Mouse (Mus musculus) ES-E14 (cell line): ENCODE measurements around the gene Ap1b1.

Experiments
- CHD2 ChIP-seq: IDR thresholded peaks from 2 replicates; pipeline ENCODE4 v1.6.1; 2014; ENCODE audit warnings: mild to moderate bottlenecking, low read depth, low read length, inconsistent platforms
- ZNF384 ChIP-seq: IDR thresholded peaks from 2 replicates; pipeline ENCODE4 v1.6.1; 2012; ENCODE audit warnings: low read depth, low read length, inconsistent platforms

DNA sequence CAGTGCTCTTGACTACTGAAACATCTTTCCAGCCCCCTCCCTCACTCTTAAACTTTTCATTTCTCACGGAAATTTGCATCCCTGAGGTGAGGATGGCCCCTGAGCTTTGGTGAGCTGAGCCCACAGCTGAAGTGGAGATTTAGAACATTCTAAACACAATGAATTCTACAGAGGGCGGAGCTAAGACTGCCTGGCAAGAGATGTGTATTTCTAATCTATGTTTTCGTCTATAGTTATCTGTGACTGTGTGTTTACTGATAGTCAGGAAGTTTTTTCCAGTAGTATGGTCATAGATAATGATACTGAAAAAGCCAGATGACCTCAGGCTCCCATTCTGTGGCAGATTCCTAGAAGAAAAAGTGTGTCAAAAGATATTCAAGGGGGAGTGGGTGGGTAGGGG is 22.2 kb downstream of the Ap1b1 start:
- TF ChIP-seq ZNF384 (no peak), CHD2 (no peak)
